Mouse (Mus musculus): Measurements from ENCODE around the gene Trip11. TPM values are rescaled to one million over a fixed set of nuclear protein-coding genes. Genes with fewer than 3 reads are reported as not detected.

The Trip11 gene
- polyA plus RNA-seq, 1 experiment from 2014 or later: 20.5 TPM

GRCm38 (mm10) chr12:101919847-101920246 is 6.8 kb upstream of the Trip11 start:
- Histone ChIP-seq H3K4me3 (no peak overlapping the region), H3K4me1 (no peaks in the 10 kb centered on the region), H3K9me3 (no peaks in the 10 kb centered on the region), H3K36me3 (peaks cover 14% of the 10 kb centered on the region; the same call in 1 of the 2 replicates), H3K27ac (no peak overlapping the region), H3K27me3 (ENCODE audit: insufficient read depth, poor library complexity, severe bottlenecking) (no peaks in the 10 kb centered on the region)
- no peak for DNase-seq (ENCODE audit: low spot score)
- 84% methylated on average over 3 of the region's 3 CpGs for WGBS

- Histone ChIP-seq H3K36me3 (no peaks in the 10 kb centered on the region), H3K9me3 (no peaks in the 10 kb centered on the region), H3K27me3 (ENCODE audit: insufficient read depth, poor library complexity, severe bottlenecking) (no peaks in the 10 kb centered on the region), H3K4me1 (peaks cover 3% of the 10 kb centered on the region; the same call in 1 of the 2 replicates), H3K27ac (no peak overlapping the region), H3K4me3 (no peak overlapping the region)
- no peak for DNase-seq (ENCODE audit: low spot score)
Observed at GRCm38 (mm10) chr12:101917165-101917564, 4.1 kb upstream of the Trip11 start.

GRCm38 (mm10) chr12:101911346-101911745 is 1.7 kb downstream of the Trip11 start:
- peaks cover 14% of the 10 kb centered on the region for H3K36me3 ChIP-seq
- H3K4me3 ChIP-seq: peak overlapping the region; percentile 78; the same call in 1 of the 2 replicates
- 92% methylated on average over 3 of the region's 3 CpGs for WGBS
- H3K4me1 ChIP-seq: peaks cover 13% of the 10 kb centered on the region
- no peak for DNase-seq (ENCODE audit: low spot score)
- no peaks in the 10 kb centered on the region for H3K27me3 ChIP-seq (ENCODE audit: insufficient read depth, poor library complexity, severe bottlenecking)
- H3K9me3 ChIP-seq: no peaks in the 10 kb centered on the region
- no peak overlapping the region for H3K27ac ChIP-seq

- WGBS: 89% methylated on average over 6 of the region's 6 CpGs
- Histone ChIP-seq H3K9me3 (no peaks in the 10 kb centered on the region), H3K36me3 (peaks cover 22% of the 10 kb centered on the region), H3K4me3 (no peak overlapping the region), H3K27me3 (ENCODE audit: insufficient read depth, poor library complexity, severe bottlenecking) (no peaks in the 10 kb centered on the region), H3K27ac (no peak overlapping the region), H3K4me1 (peaks cover 13% of the 10 kb centered on the region)
- no peak for DNase-seq (ENCODE audit: low spot score)
Observed at GRCm38 (mm10) chr12:101910360-101910759, 2.7 kb downstream of the Trip11 start.

GRCm38 (mm10) chr12:101905817-101906216 is 7.2 kb downstream of the Trip11 start:
- H3K4me1 ChIP-seq: no peaks in the 10 kb centered on the region
- H3K9me3 ChIP-seq: no peaks in the 10 kb centered on the region
- DNase-seq (ENCODE audit: low spot score): no peak
- peaks cover 41% of the 10 kb centered on the region for H3K36me3 ChIP-seq
- H3K27ac ChIP-seq: no peak overlapping the region
- 90% methylated on average over 12 of the region's 12 CpGs for WGBS
- no peaks in the 10 kb centered on the region for H3K27me3 ChIP-seq (ENCODE audit: insufficient read depth, poor library complexity, severe bottlenecking)
- no peak overlapping the region for H3K4me3 ChIP-seq

GRCm38 (mm10) chr12:101904906-101905305 is 8.2 kb downstream of the Trip11 start:
- H3K27me3 ChIP-seq (ENCODE audit: insufficient read depth, poor library complexity, severe bottlenecking): no peaks in the 10 kb centered on the region
- no peak overlapping the region for H3K4me3 ChIP-seq
- DNase-seq (ENCODE audit: low spot score): no peak
- no peak overlapping the region for H3K27ac ChIP-seq
- WGBS: 90% methylated on average over 4 of the region's 4 CpGs
- peaks cover 42% of the 10 kb centered on the region for H3K36me3 ChIP-seq
- no peaks in the 10 kb centered on the region for H3K4me1 ChIP-seq
- no peaks in the 10 kb centered on the region for H3K9me3 ChIP-seq

GRCm38 (mm10) chr12:101904170-101904569 is 8.9 kb downstream of the Trip11 start:
- Histone ChIP-seq H3K4me1 (no peaks in the 10 kb centered on the region), H3K36me3 (peaks cover 47% of the 10 kb centered on the region), H3K9me3 (no peaks in the 10 kb centered on the region), H3K27ac (no peak overlapping the region), H3K27me3 (ENCODE audit: insufficient read depth, poor library complexity, severe bottlenecking) (no peaks in the 10 kb centered on the region), H3K4me3 (no peak overlapping the region)
- DNase-seq (ENCODE audit: low spot score): no peak
- WGBS: 82% methylated on average over 3 of the region's 3 CpGs

- Histone ChIP-seq H3K4me3 (no peak overlapping the region), H3K4me1 (no peaks in the 10 kb centered on the region), H3K9me3 (no peaks in the 10 kb centered on the region), H3K36me3 (peaks cover 40% of the 10 kb centered on the region), H3K27ac (no peak overlapping the region), H3K27me3 (ENCODE audit: insufficient read depth, poor library complexity, severe bottlenecking) (no peaks in the 10 kb centered on the region)
- WGBS: 76% methylated on average over 2 of the region's 2 CpGs
- no peak for DNase-seq (ENCODE audit: low spot score)
Observed at GRCm38 (mm10) chr12:101899671-101900245, 13.3 kb downstream of the Trip11 start.

- Histone ChIP-seq H3K4me3 (no peak overlapping the region), H3K36me3 (peaks cover 43% of the 10 kb centered on the region), H3K9me3 (no peaks in the 10 kb centered on the region), H3K27me3 (ENCODE audit: insufficient read depth, poor library complexity, severe bottlenecking) (no peaks in the 10 kb centered on the region), H3K27ac (no peak overlapping the region), H3K4me1 (no peaks in the 10 kb centered on the region)
- DNase-seq (ENCODE audit: low spot score): no peak
- 95% methylated on average over 8 of the region's 8 CpGs for WGBS
Observed at GRCm38 (mm10) chr12:101898966-101899365, 14.1 kb downstream of the Trip11 start.

GRCm38 (mm10) chr12:101897113-101897512 is 16.0 kb downstream of the Trip11 start:
- H3K27me3 ChIP-seq (ENCODE audit: insufficient read depth, poor library complexity, severe bottlenecking): no peaks in the 10 kb centered on the region
- H3K4me1 ChIP-seq: no peaks in the 10 kb centered on the region
- no peaks in the 10 kb centered on the region for H3K9me3 ChIP-seq
- 71% methylated on average over 7 of the region's 7 CpGs for WGBS
- no peak for DNase-seq (ENCODE audit: low spot score)
- no peak overlapping the region for H3K4me3 ChIP-seq
- H3K36me3 ChIP-seq: peaks cover 51% of the 10 kb centered on the region
- H3K27ac ChIP-seq: no peak overlapping the region

GRCm38 (mm10) chr12:101893296-101893695 is 19.8 kb downstream of the Trip11 start:
- Histone ChIP-seq H3K27ac (no peak overlapping the region), H3K4me1 (no peaks in the 10 kb centered on the region), H3K27me3 (ENCODE audit: insufficient read depth, poor library complexity, severe bottlenecking) (no peaks in the 10 kb centered on the region), H3K9me3 (no peaks in the 10 kb centered on the region), H3K4me3 (no peak overlapping the region), H3K36me3 (peaks cover 57% of the 10 kb centered on the region)
- DNase-seq (ENCODE audit: low spot score): no peak
- 85% methylated on average over 8 of the region's 8 CpGs for WGBS

- no peak for DNase-seq (ENCODE audit: low spot score)
- H3K4me1 ChIP-seq: no peaks in the 10 kb centered on the region
- no peak overlapping the region for H3K4me3 ChIP-seq
- H3K9me3 ChIP-seq: no peaks in the 10 kb centered on the region
- no peaks in the 10 kb centered on the region for H3K27me3 ChIP-seq (ENCODE audit: insufficient read depth, poor library complexity, severe bottlenecking)
- 94% methylated on average over 2 of the region's 2 CpGs for WGBS
- H3K27ac ChIP-seq: no peak overlapping the region
- H3K36me3 ChIP-seq: peaks cover 58% of the 10 kb centered on the region
Observed at GRCm38 (mm10) chr12:101892832-101893231, 20.2 kb downstream of the Trip11 start.

- no peak for DNase-seq (ENCODE audit: low spot score)
- Histone ChIP-seq H3K27ac (no peak overlapping the region), H3K36me3 (peaks cover 56% of the 10 kb centered on the region), H3K9me3 (no peaks in the 10 kb centered on the region), H3K27me3 (ENCODE audit: insufficient read depth, poor library complexity, severe bottlenecking) (no peaks in the 10 kb centered on the region), H3K4me3 (no peak overlapping the region), H3K4me1 (no peaks in the 10 kb centered on the region)
- 94% methylated on average over 5 of the region's 5 CpGs for WGBS
Observed at GRCm38 (mm10) chr12:101891066-101891465, 22.0 kb downstream of the Trip11 start.

- no peak for DNase-seq (ENCODE audit: low spot score)
Observed at GRCm38 (mm10) chr12:101889351-101889750, 23.7 kb downstream of the Trip11 start.

More at GRCm38 (mm10) chr12:101889351-101889750, 23.7 kb downstream of the Trip11 start:
- no peak overlapping the region for H3K4me3 ChIP-seq
- no peak overlapping the region for H3K27ac ChIP-seq
- 96% methylated on average over 3 of the region's 3 CpGs for WGBS
- no peaks in the 10 kb centered on the region for H3K27me3 ChIP-seq (ENCODE audit: insufficient read depth, poor library complexity, severe bottlenecking)
- no peaks in the 10 kb centered on the region for H3K4me1 ChIP-seq
- H3K9me3 ChIP-seq: no peaks in the 10 kb centered on the region
- H3K36me3 ChIP-seq: peaks cover 72% of the 10 kb centered on the region

All from heart, embryonic 10.5 days (tissue).